Mouse (Mus musculus) lung, adult 2 months (tissue): ENCODE measurements around the gene Hspbp1.

Experiments used
- CTCF ChIP-seq: fragments of 200-500 bp; IDR thresholded peaks from 2 replicates; pipeline ENCODE4 v1.5.1; 2011; ENCODE audit warnings: mild to moderate bottlenecking, low read length, control low read depth; ENCODE audit not compliant: insufficient read depth
- POLR2A ChIP-seq: fragments of 200-500 bp; IDR thresholded peaks from 2 replicates; pipeline ENCODE4 v1.6.1; 2011; ENCODE audit warnings: low read depth, mild to moderate bottlenecking, control low read depth, low read length, borderline replicate concordance; ENCODE audit errors: extremely low read depth

GRCm38 (mm10) chr7:4693004-4693403, 8.1 kb upstream of the Hspbp1 start:
- TF ChIP-seq POLR2A (no peak), CTCF (no peak)
